Mouse (Mus musculus) heart, adult 2 months (tissue): ENCODE results near the gene Ddx56. TPM values are rescaled to one million over a fixed set of nuclear protein-coding genes. Genes with fewer than 3 reads are reported as not detected.

ENCODE experiments used
- DNase-seq, 2 experiments: peaks; one replicate each; pipeline ENCODE4 v3.0.0; 2021
- H3K27ac ChIP-seq: fragments of 200-600 bp; 2 replicates; pipeline ENCODE4 v1.8.1; 2022
- H3K27me3 ChIP-seq: fragments of 200-500 bp; 2 replicates; pipeline ENCODE4 v1.6.1; 2012; ENCODE audit warnings: mild to moderate bottlenecking, low read length, inconsistent platforms, mixed read lengths; ENCODE audit not compliant: control insufficient read depth, insufficient read depth
- H3K36me3 ChIP-seq: fragments of 200-500 bp; 2 replicates; pipeline ENCODE4 v1.6.1; 2012; ENCODE audit warnings: low read length, inconsistent platforms; ENCODE audit not compliant: control insufficient read depth, insufficient read depth
- H3K4me1 ChIP-seq: fragments of 200-500 bp; 2 replicates; pipeline ENCODE4 v1.6.1; 2011; ENCODE audit warnings: low read length; ENCODE audit not compliant: control insufficient read depth, insufficient read depth
- H3K4me3 ChIP-seq: fragments of 200-600 bp; 2 replicates; pipeline ENCODE4 v1.8.1; 2022
- H3K79me2 ChIP-seq: fragments of 200-500 bp; replicated peaks from 2 replicates; pipeline ENCODE4 v1.6.1; 2012; ENCODE audit warnings: mild to moderate bottlenecking, inconsistent platforms, low read length, moderate library complexity, mixed read lengths; ENCODE audit not compliant: control insufficient read depth, insufficient read depth
- H3K9ac ChIP-seq: fragments of 200-500 bp; 2 replicates; pipeline ENCODE4 v1.6.1; 2012; ENCODE audit warnings: low read depth, mild to moderate bottlenecking, control low read depth, inconsistent platforms, low read length, mixed read lengths
- CTCF ChIP-seq: fragments of 200-600 bp; IDR thresholded peaks from 2 replicates; pipeline ENCODE4 v1.8.1; 2022; ENCODE audit warnings: antibody characterized with exemption, mild to moderate bottlenecking, moderate library complexity
- EP300 ChIP-seq: fragments of 200-500 bp; IDR thresholded peaks from 2 replicates; pipeline ENCODE4 v1.6.1; 2011; ENCODE audit warnings: low read depth, low read length, control low read depth; ENCODE audit not compliant: insufficient read depth
- POLR2A ChIP-seq: fragments of 200-500 bp; IDR thresholded peaks from 2 replicates; pipeline ENCODE4 v1.6.1; 2011; ENCODE audit warnings: mild to moderate bottlenecking, low read depth, low read length, control low read depth; ENCODE audit not compliant: insufficient read depth
- WGBS: fragments of 180-500 bp; shearing (Covaris S2); methylation state at CpG from one replicate; pipeline ENCODE4 v1.1.7; 2018; 5-methylcytosine and 5-hydroxymethylcytosine counted together
- intact Hi-C: fragments of 180-260 bp; cut with DNase I; formaldehyde crosslinking; loops from one replicate; pipeline ENCODE4 v1.15.1; 2025
- long read RNA-seq: library from polyadenylated mRNA; stranded (forward); transcript quantifications from one replicate; pipeline ENCODE4 v2.0.0, GENCODE M21; 2021
- polyA plus RNA-seq: library from polyadenylated mRNA; depleted of rRNA; stranded (reverse); fragments of >200 nt; gene quantifications from 2 replicates; pipeline ENCODE4 v1.2.3, GENCODE M21; 2012; rRNA removed
- total RNA-seq, 2 experiments: library from RNA; stranded (reverse); gene quantifications; 2 replicates each; pipeline ENCODE4 v1.2.3; 2021

The Ddx56 gene
- total RNA-seq (10 to 100 TPM; 19.7 to 22.0 TPM), polyA plus RNA-seq (21.1 and 25.2 TPM in 2 replicates)
- long read RNA-seq, transcript Ddx56-201 (14 exons, 1,956 nt), result major isoform, 30 of 37 reads
- long read RNA-seq, partial matches to known transcripts, result 2 of 37 reads
- long read RNA-seq, other reads (novel, unspliced or antisense), result 5 of 37 reads

DNA sequence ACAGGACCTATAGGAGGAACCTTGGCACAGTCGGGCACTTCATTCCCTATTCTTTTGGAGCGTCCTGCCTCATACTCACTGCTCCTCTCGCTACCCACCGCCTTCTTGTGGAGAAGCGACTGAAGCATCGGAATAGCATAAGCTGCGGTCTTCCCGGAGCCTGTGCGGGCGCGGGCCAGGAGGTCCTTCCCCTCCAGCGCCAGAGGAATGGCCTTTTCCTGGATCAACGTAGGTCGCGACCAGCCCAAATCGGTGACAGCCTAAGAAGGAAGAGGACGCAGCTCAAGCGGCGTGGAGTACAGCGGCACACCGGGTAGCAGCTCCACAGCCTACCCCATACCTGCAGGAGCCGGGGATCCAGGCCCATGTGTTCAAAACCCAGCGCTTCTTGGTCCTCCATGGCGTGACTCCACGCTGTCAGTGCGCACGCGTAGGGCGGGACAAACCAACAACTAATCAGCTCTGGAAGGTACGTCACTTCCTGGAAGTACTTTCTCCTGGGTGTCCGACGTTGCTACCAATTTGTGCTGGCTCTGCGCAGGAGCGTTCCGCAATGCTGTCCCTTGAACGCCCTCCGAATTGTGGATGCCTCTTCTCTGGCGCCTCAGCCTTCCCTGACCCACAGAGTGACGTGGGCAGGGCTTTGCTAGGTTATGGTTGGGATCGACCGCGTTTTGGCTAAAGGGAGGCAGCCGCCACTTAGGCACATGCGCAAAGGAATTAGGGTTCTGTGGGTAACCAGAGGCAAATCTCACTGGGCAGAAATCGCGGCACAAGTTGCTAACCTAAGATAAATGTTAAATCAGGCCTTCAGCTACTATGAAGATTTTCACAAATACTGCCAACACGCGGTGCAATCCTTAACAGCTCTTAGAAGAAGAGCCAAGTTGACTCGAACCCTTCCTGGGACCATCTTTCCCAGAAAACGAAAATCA is at the start of gene Ddx56:
Ddx56 (minus strand) TSS at position 453 of the 935 bp plus-strand sequence.
- Histone ChIP-seq H3K79me2 (no peaks in the 10 kb centered on the region; the same call in 1 of the 2 replicates), H3K4me3 (peak within 1 kb of the TSS; percentile 91), H3K27ac (peak within 1 kb of the TSS; percentile 97), H3K27me3 (no peaks in the 10 kb centered on the region), H3K4me1 (peaks cover 5% of the 10 kb centered on the region), H3K36me3 (no peaks in the 10 kb centered on the region; the same call in 1 of the 2 replicates), H3K9ac (peak within 1 kb of the TSS; percentile 86)
- WGBS, result 2% methylated on average over 50 of the region's 50 CpGs
- intact Hi-C loops, result loop anchor here (2.0 to 10.0 kb wide), 2 partner anchors 67 to 563 kb away; partner anchors contain the start of genes A730071L15Rik and Nudcd3
- DNase-seq, result peak; percentile 90 to 92
- no peak for TF ChIP-seq CTCF
- peak; percentile 93 for TF ChIP-seq POLR2A
- peak; percentile 87 for TF ChIP-seq EP300

DNA sequence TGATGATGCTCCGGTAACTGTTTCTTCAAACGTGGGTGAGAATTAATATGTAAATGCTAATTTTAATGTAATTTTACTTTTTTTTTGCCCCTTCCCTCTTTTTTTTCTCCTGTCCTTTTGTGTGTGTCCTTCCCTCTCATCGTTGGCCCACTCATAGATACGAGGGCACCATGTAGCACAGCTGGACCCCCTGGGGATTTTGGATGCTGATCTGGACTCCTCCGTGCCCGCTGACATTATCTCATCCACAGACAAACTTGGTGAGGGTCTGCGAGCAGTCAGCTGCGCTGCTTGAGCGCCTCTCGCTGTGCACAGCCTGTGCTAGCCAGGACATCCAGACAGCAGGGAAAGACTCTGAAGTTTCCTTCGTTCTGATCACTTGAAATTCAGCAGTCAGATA is 49.2 kb upstream of the Ddx56 start:
- H3K36me3 ChIP-seq, result peaks cover 3% of the 10 kb centered on the region; the same call in 1 of the 2 replicates

DNA sequence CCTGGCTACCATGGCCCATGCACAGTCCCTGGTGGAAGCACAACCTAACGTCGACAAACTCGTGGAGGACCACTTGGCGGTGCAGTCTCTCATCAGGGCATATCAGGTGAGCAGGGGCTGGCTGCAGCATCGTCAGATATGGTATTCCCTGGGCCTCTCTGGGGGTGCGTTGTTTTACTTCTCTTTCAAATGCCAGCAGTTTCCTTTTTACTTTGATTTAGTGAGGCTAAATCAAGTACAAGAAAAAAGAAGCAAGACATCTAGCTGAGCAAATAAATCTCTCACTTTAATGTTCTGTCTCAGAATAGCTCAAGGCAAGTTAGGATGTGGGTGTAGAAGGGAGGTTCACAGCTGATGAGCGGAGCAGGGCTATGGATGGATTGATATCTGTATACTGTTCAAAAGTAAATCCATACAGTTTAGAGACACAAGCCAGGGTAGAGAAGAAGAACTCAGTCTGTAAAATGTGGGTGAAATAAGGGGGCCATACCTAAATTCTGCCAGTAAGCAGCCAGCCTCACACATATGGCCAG is 46.4 kb upstream of the Ddx56 start:
- whole genome bisulfite sequencing, result 80% methylated on average over 7 of the region's 7 CpGs
- H3K4me1 ChIP-seq, result no peaks in the 10 kb centered on the region
- H3K9ac ChIP-seq, result no peak overlapping the region
- H3K4me3 ChIP-seq, result no peak overlapping the region
- no peaks in the 10 kb centered on the region for H3K27me3 ChIP-seq
- TF ChIP-seq EP300, result no peak
- no peak for TF ChIP-seq CTCF
- TF ChIP-seq POLR2A, result no peak
- intact Hi-C loops, result no loop called here
- peaks cover 2% of the 10 kb centered on the region for H3K79me2 ChIP-seq
- H3K36me3 ChIP-seq, result peaks cover 10% of the 10 kb centered on the region
- DNase-seq, result no peak
- no peak overlapping the region for H3K27ac ChIP-seq

More for the DNA sequence above, 49.2 kb upstream of the Ddx56 start:
- H3K27me3 ChIP-seq, result no peaks in the 10 kb centered on the region
- H3K4me3 ChIP-seq, result no peak overlapping the region
- 89% methylated on average over 11 of the region's 11 CpGs for WGBS
- H3K27ac ChIP-seq, result no peak overlapping the region
- no peak for TF ChIP-seq POLR2A
- no peak for DNase-seq
- intact Hi-C loops, result no loop called here
- no peaks in the 10 kb centered on the region for H3K79me2 ChIP-seq
- H3K9ac ChIP-seq, result no peak overlapping the region
- no peaks in the 10 kb centered on the region for H3K4me1 ChIP-seq

DNA sequence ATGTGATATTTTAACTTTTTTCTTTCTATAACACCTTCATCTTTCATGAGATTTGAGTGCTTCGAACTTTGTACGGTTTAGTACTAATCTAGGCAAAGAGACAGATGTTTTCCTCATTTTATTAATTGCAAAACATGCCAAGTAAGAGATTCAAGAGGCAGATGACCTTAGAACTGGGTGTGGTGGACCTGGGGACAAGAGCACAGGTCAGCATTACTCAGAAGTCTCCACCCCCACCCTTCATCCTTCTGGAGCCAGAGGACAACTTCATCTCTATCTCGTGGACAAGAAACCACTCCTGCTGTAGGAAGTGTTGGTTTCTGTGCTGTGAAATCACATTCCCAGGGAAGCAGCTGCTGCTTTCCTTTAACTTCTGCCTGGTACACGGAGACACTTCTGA is 40.6 kb upstream of the Ddx56 start:
- peaks cover 39% of the 10 kb centered on the region for H3K36me3 ChIP-seq
- H3K9ac ChIP-seq, result no peak overlapping the region
- H3K27ac ChIP-seq, result no peak overlapping the region
- no peak for DNase-seq
- WGBS, result 69% methylated on average over 4 of the region's 4 CpGs
- TF ChIP-seq CTCF (no peak), EP300 (no peak), POLR2A (no peak)
- intact Hi-C loops, result no loop called here
- no peaks in the 10 kb centered on the region for H3K27me3 ChIP-seq
- peaks cover 4% of the 10 kb centered on the region for H3K4me1 ChIP-seq
- no peak overlapping the region for H3K4me3 ChIP-seq
- peaks cover 6% of the 10 kb centered on the region for H3K79me2 ChIP-seq

DNA sequence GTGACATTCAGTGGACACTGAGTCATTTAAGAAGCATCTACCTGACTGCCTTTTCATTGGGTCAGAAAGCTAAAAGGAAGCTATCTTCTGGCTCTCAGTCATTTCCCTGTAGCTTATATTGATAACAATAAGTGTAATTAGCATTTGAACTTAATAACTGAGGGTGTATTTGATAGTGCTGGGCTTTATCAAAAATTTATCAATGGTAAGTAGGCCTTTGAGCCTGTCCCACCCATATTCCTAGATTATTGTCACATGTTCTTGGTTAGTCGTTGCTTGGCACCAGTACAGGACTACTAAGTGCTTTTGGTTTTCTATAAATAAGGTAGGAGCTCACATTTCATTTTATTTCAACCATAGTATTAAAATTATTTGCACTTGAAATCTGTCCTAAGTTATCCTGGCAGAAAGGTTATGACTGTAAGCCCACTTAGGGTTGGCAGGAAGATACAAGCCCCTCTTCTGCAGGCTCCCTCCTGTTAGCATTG is 38.4 kb upstream of the Ddx56 start:
- intact Hi-C loops, result no loop called here
- H3K27ac ChIP-seq, result no peak overlapping the region
- peaks cover 46% of the 10 kb centered on the region for H3K36me3 ChIP-seq
- no peak overlapping the region for H3K4me3 ChIP-seq
- no peak overlapping the region for H3K9ac ChIP-seq
- peaks cover 6% of the 10 kb centered on the region for H3K79me2 ChIP-seq
- no peaks in the 10 kb centered on the region for H3K27me3 ChIP-seq
- no peak for TF ChIP-seq POLR2A
- TF ChIP-seq EP300, result no peak
- TF ChIP-seq CTCF, result no peak
- 37% methylated on average over 1 of the region's 1 CpGs for WGBS
- no peak for DNase-seq
- peaks cover 4% of the 10 kb centered on the region for H3K4me1 ChIP-seq
